Mouse (Mus musculus) spleen, adult 2 months (tissue): ENCODE measurements at regions not wholly inside any gene's neighbourhood (a gene's known extent, or its start where the extent isn't known, plus 50 kb on each side); places are given as distances from the start of the nearest gene placed in this dataset.

Experiments used
- DNase-seq, 2 experiments: peaks; one replicate each; pipeline versions ENCODE4 v3.0.0 to v3.0.0-alpha.2; 2012 to 2021; ENCODE audit warnings: low spot score in 2 of 2, low read depth in 1 of 2
- H3K27ac ChIP-seq: fragments of 200-500 bp; 2 replicates; pipeline ENCODE4 v1.5.1; 2012; ENCODE audit warnings: low read length, inconsistent platforms; ENCODE audit not compliant: insufficient read depth
- H3K27me3 ChIP-seq: fragments of 200-500 bp; 2 replicates; pipeline ENCODE4 v1.6.1; 2012; ENCODE audit warnings: mild to moderate bottlenecking, moderate library complexity, low read length, inconsistent platforms; ENCODE audit not compliant: control insufficient read depth, insufficient read depth
- H3K36me3 ChIP-seq: fragments of 200-500 bp; 2 replicates; pipeline ENCODE4 v1.6.1; 2012; ENCODE audit warnings: mild to moderate bottlenecking, low read length, inconsistent platforms; ENCODE audit not compliant: control insufficient read depth, insufficient read depth
- H3K4me1 ChIP-seq: fragments of 200-500 bp; 2 replicates; pipeline ENCODE4 v1.6.1; 2011; ENCODE audit warnings: inconsistent platforms; ENCODE audit not compliant: control insufficient read depth, insufficient read depth, insufficient read length
- H3K4me3 ChIP-seq: fragments of 200-500 bp; 2 replicates; pipeline ENCODE4 v1.5.1; 2011; ENCODE audit warnings: mild to moderate bottlenecking, inconsistent platforms; ENCODE audit not compliant: insufficient read depth, insufficient read length; ENCODE audit errors: extremely low read depth
- CTCF ChIP-seq: fragments of 200-500 bp; IDR thresholded peaks from 2 replicates; pipeline ENCODE4 v1.5.1; 2011; ENCODE audit warnings: mild to moderate bottlenecking, inconsistent platforms; ENCODE audit not compliant: insufficient read depth, insufficient read length, insufficient replicate concordance; ENCODE audit errors: extremely low read depth
- POLR2A ChIP-seq: fragments of 200-500 bp; IDR thresholded peaks from 2 replicates; pipeline ENCODE4 v1.6.1; 2011; ENCODE audit warnings: low read depth, low read length, inconsistent platforms
- WGBS: fragments of 180-500 bp; shearing (Covaris S2); methylation state at CpG from one replicate; pipeline ENCODE4 v1.1.7; 2018; 5-methylcytosine and 5-hydroxymethylcytosine counted together

- no peaks in the 10 kb centered on the region for H3K27me3 ChIP-seq
- WGBS = 89% methylated on average over 10 of the region's 10 CpGs
- TF ChIP-seq POLR2A (no peak), CTCF (no peak)
These were observed 94.9 kb upstream of the Mylip start for GRCm38 (mm10) chr13:45294691-45295090.

GRCm38 (mm10) chr13:45300610-45301009, 88.9 kb upstream of the Mylip start:
- no peak for DNase-seq
- H3K27me3 ChIP-seq = no peaks in the 10 kb centered on the region
- no peak overlapping the region for H3K4me3 ChIP-seq
- H3K27ac ChIP-seq = no peak overlapping the region
- TF ChIP-seq POLR2A (no peak), CTCF (no peak)
- WGBS = 91% methylated on average over 8 of the region's 8 CpGs
- no peaks in the 10 kb centered on the region for H3K36me3 ChIP-seq
- H3K4me1 ChIP-seq = peaks cover 3% of the 10 kb centered on the region; the same call in 1 of the 2 replicates

More at GRCm38 (mm10) chr13:45294691-45295090, 94.9 kb upstream of the Mylip start:
- no peak for DNase-seq
- H3K36me3 ChIP-seq = no peaks in the 10 kb centered on the region
- H3K4me3 ChIP-seq = no peak overlapping the region
- H3K27ac ChIP-seq = no peak overlapping the region
- no peaks in the 10 kb centered on the region for H3K4me1 ChIP-seq

- Histone ChIP-seq H3K4me1 (peaks cover 3% of the 10 kb centered on the region; the same call in 1 of the 2 replicates), H3K27me3 (no peaks in the 10 kb centered on the region), H3K27ac (no peak overlapping the region), H3K36me3 (no peaks in the 10 kb centered on the region), H3K4me3 (no peak overlapping the region)
- 61% methylated on average over 10 of the region's 10 CpGs for WGBS
- no peak for TF ChIP-seq POLR2A
- TF ChIP-seq CTCF = no peak
- DNase-seq = no peak
These were observed 88.2 kb upstream of the Mylip start for GRCm38 (mm10) chr13:45301191-45301905.

GRCm38 (mm10) chr13:45302796-45303195, 86.7 kb upstream of the Mylip start:
- Histone ChIP-seq H3K27me3 (no peaks in the 10 kb centered on the region), H3K27ac (no peak overlapping the region), H3K4me1 (peaks cover 3% of the 10 kb centered on the region; the same call in 1 of the 2 replicates), H3K4me3 (no peak overlapping the region), H3K36me3 (no peaks in the 10 kb centered on the region)
- DNase-seq = no peak
- TF ChIP-seq POLR2A (no peak), CTCF (no peak)
- 92% methylated on average over 6 of the region's 6 CpGs for WGBS

GRCm38 (mm10) chr13:45306177-45306576, 83.4 kb upstream of the Mylip start:
- TF ChIP-seq POLR2A (no peak), CTCF (no peak)
- Histone ChIP-seq H3K27ac (no peak overlapping the region), H3K36me3 (no peaks in the 10 kb centered on the region), H3K4me3 (no peak overlapping the region), H3K4me1 (peaks cover 3% of the 10 kb centered on the region; the same call in 1 of the 2 replicates), H3K27me3 (no peaks in the 10 kb centered on the region)
- 88% methylated on average over 5 of the region's 5 CpGs for WGBS
- no peak for DNase-seq

- H3K4me1 ChIP-seq = no peaks in the 10 kb centered on the region
- 91% methylated on average over 3 of the region's 3 CpGs for WGBS
- no peaks in the 10 kb centered on the region for H3K27me3 ChIP-seq
- no peak overlapping the region for H3K27ac ChIP-seq
- TF ChIP-seq POLR2A = no peak
- TF ChIP-seq CTCF = no peak
- H3K4me3 ChIP-seq = no peak overlapping the region
- no peak for DNase-seq
- no peaks in the 10 kb centered on the region for H3K36me3 ChIP-seq
These were observed 82.3 kb upstream of the Mylip start for GRCm38 (mm10) chr13:45307226-45307625.

- WGBS = 92% methylated on average over 6 of the region's 6 CpGs
- TF ChIP-seq POLR2A (no peak), CTCF (no peak)
- no peaks in the 10 kb centered on the region for H3K36me3 ChIP-seq
- no peaks in the 10 kb centered on the region for H3K27me3 ChIP-seq
- DNase-seq = no peak
- H3K27ac ChIP-seq = no peak overlapping the region
- H3K4me1 ChIP-seq = no peaks in the 10 kb centered on the region
- no peak overlapping the region for H3K4me3 ChIP-seq
These were observed 69.9 kb upstream of the Mylip start for GRCm38 (mm10) chr13:45319646-45320045.
